Mouse (Mus musculus): ENCODE data around the gene Bend6. TPM values are rescaled to one million over a fixed set of nuclear protein-coding genes. Genes with fewer than 3 reads are reported as not detected.
A peak's percentile ranks its signal among the peaks of the same experiment; 100 is the strongest.

Bend6 gene
- polyA plus RNA-seq, 1 experiment from 2014 or later: 2.4 TPM

- DNase-seq (ENCODE audit: low spot score) (no peak), ATAC-seq (replicated peaks; ENCODE audit: low FRiP score) (no peak)
- Histone ChIP-seq H3K36me3 (ENCODE audit: control insufficient read depth, insufficient read depth, low read length) (no peaks in the 10 kb centered on the region), H3K4me1 (replicated peaks; ENCODE audit: control insufficient read depth, insufficient read depth, low read length) (no peaks in the 10 kb centered on the region), H3K27ac (ENCODE audit: low read depth, low read length) (no peak overlapping the region), H3K4me2 (ENCODE audit: low read depth, low read length, severe bottlenecking) (no peak overlapping the region), H3K4me3 (ENCODE audit: low read depth, low read length) (no peak overlapping the region), H3K27me3 (ENCODE audit: control insufficient read depth, insufficient read depth, low read length) (no peaks in the 10 kb centered on the region), H3K9me3 (ENCODE audit: control insufficient read depth, low read length) (no peaks in the 10 kb centered on the region), H3K9ac (ENCODE audit: low read length) (no peak overlapping the region)
- 98% methylated on average over 8 of the region's 8 CpGs for WGBS
Measured at GRCm38 (mm10) chr1:33942638-33943037, 35.0 kb upstream of the Bend6 start.

- no peak for DNase-seq (ENCODE audit: low spot score)
- WGBS: 88% methylated on average over 11 of the region's 11 CpGs
- ATAC-seq (replicated peaks; ENCODE audit: low FRiP score): no peak
- H3K27me3 ChIP-seq (ENCODE audit: control insufficient read depth, insufficient read depth, low read length): no peaks in the 10 kb centered on the region
- H3K4me1 ChIP-seq (replicated peaks; ENCODE audit: control insufficient read depth, insufficient read depth, low read length): no peaks in the 10 kb centered on the region
- no peak overlapping the region for H3K4me2 ChIP-seq (ENCODE audit: low read depth, low read length, severe bottlenecking)
- no peaks in the 10 kb centered on the region for H3K9me3 ChIP-seq (ENCODE audit: control insufficient read depth, low read length)
- H3K27ac ChIP-seq (ENCODE audit: low read depth, low read length): no peak overlapping the region
- no peak overlapping the region for H3K9ac ChIP-seq (ENCODE audit: low read length)
- H3K36me3 ChIP-seq (ENCODE audit: control insufficient read depth, insufficient read depth, low read length): no peaks in the 10 kb centered on the region
- H3K4me3 ChIP-seq (ENCODE audit: low read depth, low read length): no peak overlapping the region
Measured at GRCm38 (mm10) chr1:33940364-33940928, 32.8 kb upstream of the Bend6 start.

GRCm38 (mm10) chr1:33939828-33940227, 32.2 kb upstream of the Bend6 start:
- no peak overlapping the region for H3K4me2 ChIP-seq (ENCODE audit: low read depth, low read length, severe bottlenecking)
- no peak for ATAC-seq (replicated peaks; ENCODE audit: low FRiP score)
- no peak overlapping the region for H3K27ac ChIP-seq (ENCODE audit: low read depth, low read length)
- H3K36me3 ChIP-seq (ENCODE audit: control insufficient read depth, insufficient read depth, low read length): no peaks in the 10 kb centered on the region
- H3K9me3 ChIP-seq (ENCODE audit: control insufficient read depth, low read length): no peaks in the 10 kb centered on the region
- H3K27me3 ChIP-seq (ENCODE audit: control insufficient read depth, insufficient read depth, low read length): no peaks in the 10 kb centered on the region
- H3K4me1 ChIP-seq (replicated peaks; ENCODE audit: control insufficient read depth, insufficient read depth, low read length): no peaks in the 10 kb centered on the region
- no peak for DNase-seq (ENCODE audit: low spot score)
- no peak overlapping the region for H3K4me3 ChIP-seq (ENCODE audit: low read depth, low read length)
- WGBS: 82% methylated on average over 5 of the region's 5 CpGs
- no peak overlapping the region for H3K9ac ChIP-seq (ENCODE audit: low read length)

- Histone ChIP-seq H3K27ac (ENCODE audit: low read depth, low read length) (no peak overlapping the region), H3K4me2 (ENCODE audit: low read depth, low read length, severe bottlenecking) (no peak overlapping the region), H3K9ac (ENCODE audit: low read length) (no peak overlapping the region), H3K4me3 (ENCODE audit: low read depth, low read length) (no peak overlapping the region), H3K4me1 (replicated peaks; ENCODE audit: control insufficient read depth, insufficient read depth, low read length) (no peaks in the 10 kb centered on the region; the same call in 1 of the 2 replicates), H3K36me3 (ENCODE audit: control insufficient read depth, insufficient read depth, low read length) (no peaks in the 10 kb centered on the region), H3K27me3 (ENCODE audit: control insufficient read depth, insufficient read depth, low read length) (no peaks in the 10 kb centered on the region), H3K9me3 (ENCODE audit: control insufficient read depth, low read length) (no peaks in the 10 kb centered on the region)
- ATAC-seq (replicated peaks; ENCODE audit: low FRiP score) (no peak), DNase-seq (ENCODE audit: low spot score) (no peak)
- WGBS: 86% methylated on average over 3 of the region's 3 CpGs
Measured at GRCm38 (mm10) chr1:33935946-33936345, 28.3 kb upstream of the Bend6 start.

GRCm38 (mm10) chr1:33932845-33933499, 25.4 kb upstream of the Bend6 start:
- no peak for ATAC-seq (replicated peaks; ENCODE audit: low FRiP score)
- Histone ChIP-seq H3K4me2 (ENCODE audit: low read depth, low read length, severe bottlenecking) (no peak overlapping the region), H3K36me3 (ENCODE audit: control insufficient read depth, insufficient read depth, low read length) (no peaks in the 10 kb centered on the region), H3K4me3 (ENCODE audit: low read depth, low read length) (no peak overlapping the region), H3K27ac (ENCODE audit: low read depth, low read length) (no peak overlapping the region), H3K4me1 (replicated peaks; ENCODE audit: control insufficient read depth, insufficient read depth, low read length) (no peaks in the 10 kb centered on the region; the same call in 1 of the 2 replicates), H3K27me3 (ENCODE audit: control insufficient read depth, insufficient read depth, low read length) (no peaks in the 10 kb centered on the region), H3K9ac (ENCODE audit: low read length) (no peak overlapping the region), H3K9me3 (ENCODE audit: control insufficient read depth, low read length) (no peaks in the 10 kb centered on the region)
- WGBS: 83% methylated on average over 14 of the region's 14 CpGs
- DNase-seq (ENCODE audit: low spot score): no peak

- Histone ChIP-seq H3K4me3 (ENCODE audit: low read depth, low read length) (no peak overlapping the region), H3K4me1 (replicated peaks; ENCODE audit: control insufficient read depth, insufficient read depth, low read length) (no peaks in the 10 kb centered on the region; the same call in 1 of the 2 replicates), H3K4me2 (ENCODE audit: low read depth, low read length, severe bottlenecking) (no peak overlapping the region), H3K27me3 (ENCODE audit: control insufficient read depth, insufficient read depth, low read length) (no peaks in the 10 kb centered on the region), H3K36me3 (ENCODE audit: control insufficient read depth, insufficient read depth, low read length) (no peaks in the 10 kb centered on the region), H3K9me3 (ENCODE audit: control insufficient read depth, low read length) (no peaks in the 10 kb centered on the region), H3K27ac (ENCODE audit: low read depth, low read length) (no peak overlapping the region), H3K9ac (ENCODE audit: low read length) (no peak overlapping the region)
- 91% methylated on average over 3 of the region's 3 CpGs for WGBS
- no peak for ATAC-seq (replicated peaks; ENCODE audit: low FRiP score)
- no peak for DNase-seq (ENCODE audit: low spot score)
Measured at GRCm38 (mm10) chr1:33932196-33932595, 24.6 kb upstream of the Bend6 start.

GRCm38 (mm10) chr1:33931791-33932190, 24.2 kb upstream of the Bend6 start:
- no peaks in the 10 kb centered on the region; the same call in 1 of the 2 replicates for H3K4me1 ChIP-seq (replicated peaks; ENCODE audit: control insufficient read depth, insufficient read depth, low read length)
- no peaks in the 10 kb centered on the region for H3K36me3 ChIP-seq (ENCODE audit: control insufficient read depth, insufficient read depth, low read length)
- no peak overlapping the region for H3K9ac ChIP-seq (ENCODE audit: low read length)
- 65% methylated on average over 8 of the region's 8 CpGs for WGBS
- H3K4me3 ChIP-seq (ENCODE audit: low read depth, low read length): no peak overlapping the region
- H3K27me3 ChIP-seq (ENCODE audit: control insufficient read depth, insufficient read depth, low read length): no peaks in the 10 kb centered on the region
- ATAC-seq (replicated peaks; ENCODE audit: low FRiP score) (no peak), DNase-seq (ENCODE audit: low spot score) (no peak)
- H3K27ac ChIP-seq (ENCODE audit: low read depth, low read length): no peak overlapping the region
- no peaks in the 10 kb centered on the region for H3K9me3 ChIP-seq (ENCODE audit: control insufficient read depth, low read length)
- H3K4me2 ChIP-seq (ENCODE audit: low read depth, low read length, severe bottlenecking): no peak overlapping the region

GRCm38 (mm10) chr1:33927466-33927865, 19.9 kb upstream of the Bend6 start:
- H3K4me1 ChIP-seq (replicated peaks; ENCODE audit: control insufficient read depth, insufficient read depth, low read length): no peaks in the 10 kb centered on the region
- no peak overlapping the region for H3K27ac ChIP-seq (ENCODE audit: low read depth, low read length)
- H3K9ac ChIP-seq (ENCODE audit: low read length): no peak overlapping the region
- WGBS: 89% methylated on average over 7 of the region's 7 CpGs
- DNase-seq (ENCODE audit: low spot score): peak; percentile 15
- no peak overlapping the region for H3K4me2 ChIP-seq (ENCODE audit: low read depth, low read length, severe bottlenecking)
- H3K9me3 ChIP-seq (ENCODE audit: control insufficient read depth, low read length): no peaks in the 10 kb centered on the region
- no peak overlapping the region for H3K4me3 ChIP-seq (ENCODE audit: low read depth, low read length)
- no peak for ATAC-seq (replicated peaks; ENCODE audit: low FRiP score)
- H3K36me3 ChIP-seq (ENCODE audit: control insufficient read depth, insufficient read depth, low read length): no peaks in the 10 kb centered on the region
- no peaks in the 10 kb centered on the region for H3K27me3 ChIP-seq (ENCODE audit: control insufficient read depth, insufficient read depth, low read length)

GRCm38 (mm10) chr1:33925283-33925682, 17.7 kb upstream of the Bend6 start:
- ATAC-seq (replicated peaks; ENCODE audit: low FRiP score) (no peak), DNase-seq (ENCODE audit: low spot score) (no peak)
- Histone ChIP-seq H3K4me1 (replicated peaks; ENCODE audit: control insufficient read depth, insufficient read depth, low read length) (no peaks in the 10 kb centered on the region), H3K27me3 (ENCODE audit: control insufficient read depth, insufficient read depth, low read length) (no peaks in the 10 kb centered on the region), H3K9me3 (ENCODE audit: control insufficient read depth, low read length) (no peaks in the 10 kb centered on the region), H3K9ac (ENCODE audit: low read length) (no peak overlapping the region), H3K4me2 (ENCODE audit: low read depth, low read length, severe bottlenecking) (no peak overlapping the region), H3K36me3 (ENCODE audit: control insufficient read depth, insufficient read depth, low read length) (no peaks in the 10 kb centered on the region), H3K4me3 (ENCODE audit: low read depth, low read length) (no peak overlapping the region), H3K27ac (ENCODE audit: low read depth, low read length) (no peak overlapping the region)
- WGBS: 85% methylated on average over 3 of the region's 3 CpGs

Data from forebrain, embryonic 11.5 days (tissue).